In genomic region chr1:184732556-184733049, GRCm38 (mm10) we compare ENCODE assay signal across 8 mouse cellular contexts. TPM values are rescaled to one million over a fixed set of nuclear protein-coding genes. Genes with fewer than 3 reads are reported as not detected.
A peak's percentile ranks its signal among the peaks of the same experiment; 100 is the strongest.
DNase-seq lines count a peak whose midpoint lies in the region; ATAC-seq and TF ChIP-seq lines count a peak whose summit lies in the region.

TSS of gene Hlx (minus strand) at chr1:184732619.

- peak; percentile 92 for ATAC-seq in embryonic facial prominence, embryonic 14.5 days (ENCODE audit: low read depth)
- ATAC-seq in heart, embryonic 12.5 days (ENCODE audit: insufficient number of reproducible peaks, low FRiP score) = peak; percentile 84
- peak; percentile 79 for ATAC-seq in kidney, postnatal 0 days (replicated peaks; ENCODE audit: low FRiP score, low read depth)
- ATAC-seq in frontal cortex, adult (ENCODE audit: low TSS enrichment) = no peak

- DNase-seq in 416B (ENCODE audit: low read depth) (peak; percentile 97), ZHBTc4 (ENCODE audit: low read depth, low spot score) (peak; percentile 93)
- DNase-seq in embryonic facial prominence, embryonic 14.5 days (ENCODE audit: low spot score) = peak; percentile 97
- DNase-seq in kidney, postnatal 0 days (ENCODE audit: low spot score) = peak; percentile 92
- DNase-seq in lung, postnatal 4 days = peak; percentile 80 to 90
- DNase-seq in spleen, adult 18-20 months = peak; percentile 45 to 48

- H3K27me3 ChIP-seq in embryonic facial prominence, embryonic 14.5 days (replicated peaks; ENCODE audit: control insufficient read depth, insufficient read depth, low read length) = peaks cover 96% of the 10 kb centered on the region
- H3K27me3 ChIP-seq in heart, embryonic 12.5 days (replicated peaks) = peaks cover 70% of the 10 kb centered on the region
- H3K27me3 ChIP-seq in kidney, postnatal 0 days (ENCODE audit: insufficient read depth, low read length) = peaks cover 72% of the 10 kb centered on the region

- no peaks in the 10 kb centered on the region for H3K9me3 ChIP-seq in embryonic facial prominence, embryonic 14.5 days (ENCODE audit: control insufficient read depth, low read length)
- no peaks in the 10 kb centered on the region for H3K9me3 ChIP-seq in heart, embryonic 12.5 days (replicated peaks)
- H3K9me3 ChIP-seq in kidney, postnatal 0 days (replicated peaks; ENCODE audit: low read length) = no peaks in the 10 kb centered on the region

- peak within 1 kb of the TSS; percentile 60 for H3K4me3 ChIP-seq in embryonic facial prominence, embryonic 14.5 days (ENCODE audit: low read depth, low read length)
- peak within 1 kb of the TSS; percentile 61 for H3K4me3 ChIP-seq in heart, embryonic 12.5 days
- H3K4me3 ChIP-seq in kidney, postnatal 0 days (replicated peaks; ENCODE audit: low read depth, low read length) = peak within 1 kb of the TSS; percentile 62

- peak within 1 kb of the TSS; percentile 72 for H3K9ac ChIP-seq in embryonic facial prominence, embryonic 14.5 days (ENCODE audit: low read depth, low read length)
- H3K9ac ChIP-seq in heart, embryonic 12.5 days = peak within 1 kb of the TSS; percentile 70
- peak within 1 kb of the TSS; percentile 65 for H3K9ac ChIP-seq in kidney, postnatal 0 days (ENCODE audit: low read depth, low read length)

- H3K4me1 ChIP-seq in embryonic facial prominence, embryonic 14.5 days (ENCODE audit: control insufficient read depth, insufficient read depth, low read length) = peaks cover 13% of the 10 kb centered on the region; the same call in 1 of the 2 replicates
- peaks cover 26% of the 10 kb centered on the region for H3K4me1 ChIP-seq in heart, embryonic 12.5 days (replicated peaks)
- H3K4me1 ChIP-seq in kidney, postnatal 0 days (replicated peaks; ENCODE audit: insufficient read depth, low read length) = peaks cover 15% of the 10 kb centered on the region; the same call in 1 of the 2 replicates

- H3K27ac ChIP-seq in embryonic facial prominence, embryonic 14.5 days (replicated peaks; ENCODE audit: low read depth, low read length) = peak within 1 kb of the TSS; percentile 84
- H3K27ac ChIP-seq in heart, embryonic 12.5 days (ENCODE audit: poor library complexity, severe bottlenecking) = peak within 1 kb of the TSS; percentile 39; the same call in 1 of the 2 replicates
- peak within 1 kb of the TSS; percentile 77 for H3K27ac ChIP-seq in kidney, postnatal 0 days

- under 1% methylated on average over 27 of the region's 32 CpGs for WGBS in embryonic facial prominence, embryonic 14.5 days
- under 1% methylated on average over 32 of the region's 32 CpGs for WGBS in heart, embryonic 12.5 days
- under 1% methylated on average over 32 of the region's 32 CpGs for WGBS in kidney, postnatal 0 days

- TF ChIP-seq CTCF in kidney, postnatal 0 days (IDR thresholded peaks at IDR 0.05; ENCODE audit: low read depth) = no peak

- no peaks in the 10 kb centered on the region for H3K36me3 ChIP-seq in embryonic facial prominence, embryonic 14.5 days (ENCODE audit: control insufficient read depth, insufficient read depth, low read length)
- no peaks in the 10 kb centered on the region for H3K36me3 ChIP-seq in heart, embryonic 12.5 days
- H3K36me3 ChIP-seq in kidney, postnatal 0 days (ENCODE audit: insufficient read depth, low read length) = no peaks in the 10 kb centered on the region

- peak within 1 kb of the TSS; percentile 93 for H3K4me2 ChIP-seq in embryonic facial prominence, embryonic 14.5 days (ENCODE audit: low read depth, low read length)
- H3K4me2 ChIP-seq in heart, embryonic 12.5 days = peak within 1 kb of the TSS; percentile 91
- peak within 1 kb of the TSS; percentile 80 for H3K4me2 ChIP-seq in kidney, postnatal 0 days (ENCODE audit: low read length)

RNA-seq across cellular contexts. Expression of gene Hlx, which starts in this region (rescaled TPM):
- 13.7 and 14.4 TPM in 2 replicates for polyA plus RNA-seq in embryonic facial prominence, embryonic 14.5 days (2014; fragmentation: Nextera tagmentation; extraction: Ambion mirVana)
- polyA plus RNA-seq in heart, embryonic 12.5 days (2016; fragmentation: Nextera tagmentation; extraction: Ambion mirVana) = 8.7 and 8.8 TPM in 2 replicates
- 12.1 and 12.7 TPM in 2 replicates for polyA plus RNA-seq in kidney, postnatal 0 days (2015; fragmentation: Nextera tagmentation; extraction: Ambion mirVana)

Comparison
In these comparisons a context has a peak if more than half of its experiments do, and no peak if none do; other contexts are left out.
1. DNase-seq: peak in every context shown above with its lines; median percentile 97 in 416B; 97 in embryonic facial prominence, embryonic 14.5 days; 93 in ZHBTc4; 92 in kidney, postnatal 0 days; 85 in lung, postnatal 4 days; 46 in spleen, adult 18-20 months.